Mouse (Mus musculus): Measurements from ENCODE around the gene Ephb1.

Gene Ephb1

DNA sequence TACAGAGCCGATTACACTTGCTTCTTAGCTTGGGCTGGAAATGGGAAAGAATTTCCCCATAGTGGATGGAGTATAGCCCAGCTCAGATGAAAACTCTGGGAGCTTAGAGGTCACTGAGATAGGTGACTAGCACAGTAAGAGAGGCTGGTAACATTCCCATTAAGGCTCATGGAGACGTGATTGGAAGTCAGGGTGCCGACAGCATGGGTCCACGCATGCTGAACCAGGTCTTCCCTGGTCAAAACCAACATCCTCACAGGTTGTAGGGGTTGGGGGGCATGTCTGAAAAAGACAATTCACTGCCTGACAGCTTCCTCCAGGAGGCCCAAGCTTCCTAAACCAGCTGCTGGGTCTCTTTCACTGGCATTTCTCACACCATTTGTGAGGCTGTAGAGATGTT lies 445.0 kb downstream of the Ephb1 start:
- DNase-seq (ENCODE audit: low read depth) = no peak

- no peak for DNase-seq (ENCODE audit: low read depth)
Measured at GRCm38 (mm10) chr9:101908849-101909248, 445.6 kb downstream of the Ephb1 start.

GRCm38 (mm10) chr9:101907747-101908255 lies 446.7 kb downstream of the Ephb1 start:
- DNase-seq (ENCODE audit: low read depth) = no peak

GRCm38 (mm10) chr9:101903406-101903805 lies 451.1 kb downstream of the Ephb1 start:
- no peak for DNase-seq (ENCODE audit: low read depth)

GRCm38 (mm10) chr9:101897851-101898250 lies 456.6 kb downstream of the Ephb1 start:
- DNase-seq (ENCODE audit: low read depth) = no peak

DNA sequence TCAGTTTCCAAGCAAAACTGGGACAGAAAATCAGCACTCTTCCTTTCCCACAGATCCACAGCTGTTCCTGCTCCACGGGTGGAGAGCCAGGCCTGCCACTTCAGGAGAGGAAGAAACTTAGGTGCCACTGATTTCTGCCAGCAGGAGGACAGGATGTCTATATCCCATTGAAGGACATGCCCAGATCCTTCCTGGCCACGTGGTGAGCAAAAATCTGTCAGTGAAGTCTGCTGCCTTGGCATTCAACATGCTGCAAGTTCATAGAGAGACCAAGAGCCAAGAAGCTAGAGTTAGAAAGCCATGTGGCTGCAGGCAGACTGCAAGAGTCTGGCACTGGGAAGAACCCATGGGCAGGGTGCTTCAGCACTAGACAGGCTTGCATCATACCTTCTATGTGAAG lies 471.2 kb downstream of the Ephb1 start:
- no peak for DNase-seq (ENCODE audit: low read depth)

GRCm38 (mm10) chr9:101877109-101877987 lies 477.1 kb downstream of the Ephb1 start:
- DNase-seq (ENCODE audit: low read depth) = no peak

DNA sequence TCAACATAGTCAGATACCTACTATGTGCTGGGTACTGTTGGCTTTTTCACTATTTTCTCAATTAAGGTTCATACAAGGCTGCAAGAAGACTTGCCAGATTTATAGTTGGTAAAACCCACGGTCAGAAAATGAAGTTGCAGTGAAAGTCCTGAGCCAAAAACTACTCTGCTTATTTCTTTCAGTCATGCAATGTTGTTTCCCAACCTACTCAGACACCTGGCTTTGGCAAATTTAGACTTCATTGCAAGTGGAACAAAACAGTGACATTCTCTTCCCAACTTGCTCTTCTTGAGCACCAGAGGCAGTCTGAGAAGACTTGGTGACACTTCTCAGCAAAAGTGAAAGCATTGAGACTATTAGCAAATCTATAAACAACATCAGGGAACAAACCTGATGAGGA lies 479.2 kb downstream of the Ephb1 start:
- DNase-seq (ENCODE audit: low read depth) = no peak

All from NIH3T3 (cell line).